Mouse (Mus musculus) testis, adult 2 months (tissue): ENCODE measurements around the gene Tmem116.

Experiments used
- CTCF ChIP-seq: fragments of 200-500 bp; IDR thresholded peaks from 2 replicates; pipeline ENCODE4 v1.5.1; 2012; ENCODE audit warnings: low read depth, mild to moderate bottlenecking, inconsistent platforms, low read length, moderate library complexity; ENCODE audit not compliant: control insufficient read depth, insufficient read depth, insufficient replicate concordance
- POLR2A ChIP-seq: fragments of 200-500 bp; IDR thresholded peaks from 2 replicates; pipeline ENCODE4 v1.6.1; 2012; ENCODE audit warnings: low read depth, mild to moderate bottlenecking, inconsistent platforms, low read length, moderate library complexity; ENCODE audit not compliant: control insufficient read depth

GRCm38 (mm10) chr5:121564468-121564895, 112.8 kb downstream of the Tmem116 start:
- TF ChIP-seq POLR2A, result no peak
- TF ChIP-seq CTCF, result peak; percentile 97
